8 mouse cellular contexts compared by ENCODE assay signal in the genomic region with DNA sequence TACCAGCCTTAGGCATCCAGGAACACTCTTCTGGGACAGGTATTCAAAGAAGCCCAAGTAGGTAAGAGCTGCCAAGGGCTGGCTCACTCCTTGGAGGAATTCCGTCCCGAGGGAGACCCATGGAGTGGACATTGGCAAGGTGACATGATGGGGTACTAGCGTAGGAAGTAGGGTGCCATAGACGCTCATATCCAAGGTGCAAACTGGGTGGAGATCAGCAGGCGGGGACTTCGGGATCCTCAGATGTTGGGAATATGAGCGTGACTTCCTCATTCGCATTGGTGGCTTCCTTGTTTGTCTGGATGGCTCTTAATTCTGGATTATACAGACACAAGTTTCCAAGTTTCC. TPM values are rescaled to one million over a fixed set of nuclear protein-coding genes. Genes with fewer than 3 reads are reported as not detected.
A peak's percentile ranks its signal among the peaks of the same experiment; 100 is the strongest.
DNase-seq lines count a peak whose midpoint lies in the region; ATAC-seq and TF ChIP-seq lines count a peak whose summit lies in the region.

No protein-coding gene starts in this region.

- H3K27me3 ChIP-seq in heart, embryonic 10.5 days (ENCODE audit: insufficient read depth, poor library complexity, severe bottlenecking) = peaks cover 6% of the 10 kb centered on the region; the same call in 1 of the 2 replicates
- H3K27me3 ChIP-seq in hindbrain, embryonic 11.5 days (ENCODE audit: control insufficient read depth, insufficient read depth, low read length) = no peaks in the 10 kb centered on the region

- H3K9me3 ChIP-seq in heart, embryonic 10.5 days = no peaks in the 10 kb centered on the region
- H3K9me3 ChIP-seq in ES-E14 (ENCODE audit: control insufficient read depth, insufficient read depth, low read depth, low read length) = no peaks in the 10 kb centered on the region
- H3K9me3 ChIP-seq in hindbrain, embryonic 11.5 days (ENCODE audit: control insufficient read depth, low read length) = no peaks in the 10 kb centered on the region

- peak; percentile 34; the same call in 1 of the 2 replicates for ATAC-seq in hindbrain, embryonic 11.5 days (ENCODE audit: low FRiP score)

- H3K36me3 ChIP-seq in heart, embryonic 10.5 days = peaks cover 23% of the 10 kb centered on the region
- no peaks in the 10 kb centered on the region; the same call in 1 of the 2 replicates for H3K36me3 ChIP-seq in ES-E14 (ENCODE audit: control insufficient read depth, insufficient read depth, low read length, poor library complexity, severe bottlenecking)
- peaks cover 2% of the 10 kb centered on the region; the same call in 1 of the 2 replicates for H3K36me3 ChIP-seq in hindbrain, embryonic 11.5 days (ENCODE audit: control insufficient read depth, insufficient read depth, low read length)

- H3K4me1 ChIP-seq in heart, embryonic 10.5 days = peaks cover 13% of the 10 kb centered on the region
- H3K4me1 ChIP-seq in ES-E14 (ENCODE audit: control insufficient read depth in 2 of 2, insufficient read depth in 2 of 2, low read length in 2 of 2, poor library complexity in 1 of 2) = peaks cover 0 to 5% of the 10 kb centered on the region in 2 experiments; a peak in 2 of 4 replicates
- 0 out of 2 replicates have a peak, but pooled peaks cover 2% of the 10 kb centered on the region for H3K4me1 ChIP-seq in hindbrain, embryonic 11.5 days (replicated peaks; ENCODE audit: control insufficient read depth, insufficient read depth, low read length)

- no peak for DNase-seq in heart, embryonic 10.5 days (ENCODE audit: low spot score)
- DNase-seq in heart, adult 9 months (ENCODE audit: low spot score in 2 of 2) = no peak
- DNase-seq in ES-E14 (ENCODE audit: low read depth, low spot score) = no peak
- no peak for DNase-seq in hindbrain, embryonic 11.5 days (ENCODE audit: low spot score)
- DNase-seq in lung, postnatal 10 days = peak; percentile 19
- DNase-seq in adrenal gland, postnatal 14 days = no peak
- DNase-seq in layer of hippocampus, adult 9-11 months = no peak
- no peak for DNase-seq in thymus, adult 18-20 months

- peak overlapping the region; percentile 74 for H3K4me3 ChIP-seq in heart, embryonic 10.5 days
- H3K4me3 ChIP-seq in ES-E14 (ENCODE audit: insufficient read depth in 1 of 2, low read depth in 1 of 2, low read length in 2 of 2, poor library complexity in 1 of 2, severe bottlenecking in 1 of 2) = peak overlapping the region; percentile 68 to 85
- H3K4me3 ChIP-seq in hindbrain, embryonic 11.5 days (ENCODE audit: low read depth, low read length) = peak overlapping the region; percentile 84

- peak overlapping the region; percentile 93 for H3K27ac ChIP-seq in heart, embryonic 10.5 days
- H3K27ac ChIP-seq in ES-E14 (ENCODE audit: insufficient read depth, low read depth, low read length, poor library complexity, severe bottlenecking) = no peak overlapping the region
- no peak overlapping the region for H3K27ac ChIP-seq in hindbrain, embryonic 11.5 days (ENCODE audit: low read depth, low read length)

- WGBS in heart, embryonic 10.5 days = 25% methylated on average over 8 of the region's 8 CpGs
- WGBS in hindbrain, embryonic 11.5 days = 25% methylated on average over 8 of the region's 8 CpGs

- no peak overlapping the region for H3K9ac ChIP-seq in ES-E14 (ENCODE audit: insufficient read depth, low read depth, low read length, poor library complexity, severe bottlenecking)
- peak overlapping the region; percentile 99 for H3K9ac ChIP-seq in hindbrain, embryonic 11.5 days (ENCODE audit: low read depth, low read length)

- peak overlapping the region; percentile 46 for H3K4me2 ChIP-seq in hindbrain, embryonic 11.5 days (replicated peaks; ENCODE audit: low read depth, low read length)

- in situ Hi-C loops in ES-E14 (cut with MboI; ENCODE audit: low sequenced_read_pairs in 2 of 2, unreplicated experiment in 2 of 2) = no loop called here

TF ChIP-seq in ES-E14, 5 proteins besides CTCF, POLR2A, EP300 and RAD21:
- no peak for TF ChIP-seq HCFC1 (IDR thresholded peaks at IDR 0.05; ENCODE audit: borderline replicate concordance, insufficient read depth, low read length)
- no peak for TF ChIP-seq ZC3H11A (IDR thresholded peaks at IDR 0.05; ENCODE audit: borderline replicate concordance, low read depth, low read length)
- TF ChIP-seq CHD2 (IDR thresholded peaks at IDR 0.05; ENCODE audit: low read depth, low read length) = no peak
- TF ChIP-seq ZNF384 (IDR thresholded peaks at IDR 0.05; ENCODE audit: low read depth, low read length) = no peak
- TF ChIP-seq MAFK (IDR thresholded peaks at IDR 0.05; ENCODE audit: insufficient read depth, low read depth, low read length) = no peak

RNA-seq across cellular contexts. Expression of gene Sh3bp2, which starts 23.5 kb away (rescaled TPM):
- polyA plus RNA-seq in heart, embryonic 10.5 days (2016; fragmentation: Nextera tagmentation; extraction: Ambion mirVana) = 3.6 and 6.0 TPM in 2 replicates
- 2.4 and 3.4 TPM in 2 replicates for total RNA-seq in ES-E14 (2012; rRNA removed)
- polyA plus RNA-seq in hindbrain, embryonic 11.5 days (2014; fragmentation: Nextera tagmentation; extraction: Ambion mirVana) = 10.8 and 12.6 TPM in 2 replicates
- 6.5 and 11.8 TPM in 2 replicates for total RNA-seq in adrenal gland, postnatal 14 days (2021)

RNA-seq across cellular contexts. Expression of gene Add1, which starts 24.4 kb away (rescaled TPM):
- polyA plus RNA-seq in heart, embryonic 10.5 days (2016; fragmentation: Nextera tagmentation; extraction: Ambion mirVana) = 177 and 187 TPM in 2 replicates
- total RNA-seq in ES-E14 (2012; rRNA removed) = 57.5 and 78.4 TPM in 2 replicates
- polyA plus RNA-seq in hindbrain, embryonic 11.5 days (2014; fragmentation: Nextera tagmentation; extraction: Ambion mirVana) = 161 and 167 TPM in 2 replicates
- 149 and 175 TPM in 2 replicates for total RNA-seq in adrenal gland, postnatal 14 days (2021)

RNA-seq across cellular contexts. Expression of gene Tnip2, which starts 35.3 kb away (rescaled TPM):
- polyA plus RNA-seq in heart, embryonic 10.5 days (2016; fragmentation: Nextera tagmentation; extraction: Ambion mirVana) = 9.9 and 14.6 TPM in 2 replicates
- total RNA-seq in ES-E14 (2012; rRNA removed) = 17.0 and 17.7 TPM in 2 replicates
- polyA plus RNA-seq in hindbrain, embryonic 11.5 days (2014; fragmentation: Nextera tagmentation; extraction: Ambion mirVana) = 4.3 TPM in 2 replicates
- total RNA-seq in adrenal gland, postnatal 14 days (2021) = 12.1 and 14.8 TPM in 2 replicates
